Mouse (Mus musculus): ENCODE results near the gene Dtl.

DNA sequence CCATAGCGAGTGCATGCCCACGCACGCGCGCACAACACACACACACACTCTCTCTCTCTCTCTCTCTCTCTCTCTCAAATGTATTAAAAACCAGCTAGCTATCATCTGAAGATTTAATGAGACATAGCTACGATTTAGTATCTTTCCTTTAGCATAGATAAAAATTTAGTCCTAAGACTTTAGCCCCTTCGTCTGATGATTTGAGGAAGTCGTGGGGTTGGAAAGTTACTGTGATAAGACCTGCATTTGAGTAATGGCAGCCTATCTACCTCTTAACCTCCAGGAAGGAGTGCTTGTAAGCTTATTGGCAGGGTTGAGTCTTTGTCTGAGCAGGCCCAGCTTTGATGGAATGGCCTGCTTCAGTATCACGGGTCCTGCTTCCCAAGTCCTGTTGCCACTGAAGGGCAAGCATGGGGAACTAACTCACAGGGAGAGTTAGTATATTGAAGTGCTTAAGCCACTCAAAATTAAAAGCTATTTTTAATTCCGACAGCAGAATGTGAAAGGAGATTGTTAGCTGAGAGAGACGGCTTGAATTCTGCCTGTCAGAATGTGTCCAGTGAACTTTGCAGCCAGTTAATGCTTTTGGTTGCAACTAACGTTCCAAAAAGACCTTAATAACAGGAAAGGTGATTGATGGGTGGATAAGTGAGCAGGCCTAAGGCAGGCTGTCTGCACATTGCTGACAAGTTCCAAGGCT, 42.9 kb upstream of the Dtl start:
- TF ChIP-seq CTCF (IDR thresholded peaks at IDR 0.05; ENCODE audit: low read depth, low read length) = no peak
- TF ChIP-seq POLR2A (IDR thresholded peaks at IDR 0.05; ENCODE audit: extremely low read depth, insufficient read depth, low read length) = no peak

All from liver, adult 2 months (tissue).